Mouse (Mus musculus) erythroblast, embryonic 14.5 days (primary cell): ENCODE results near the gene Slc6a6. TPM values are rescaled to one million over a fixed set of nuclear protein-coding genes. Genes with fewer than 3 reads are reported as not detected.

ENCODE experiments used
- H3K27me3 ChIP-seq: 2 replicates; pipeline ENCODE4 v1.6.1; 2012; ENCODE audit warnings: inconsistent platforms; ENCODE audit not compliant: control insufficient read depth
- H3K36me3 ChIP-seq: 2 replicates; pipeline ENCODE4 v1.6.1; 2012; ENCODE audit warnings: mild to moderate bottlenecking, inconsistent platforms; ENCODE audit not compliant: control insufficient read depth
- H3K4me1 ChIP-seq: 2 replicates; pipeline ENCODE4 v1.6.1; 2012; ENCODE audit warnings: inconsistent platforms; ENCODE audit not compliant: control insufficient read depth
- H3K4me3 ChIP-seq: replicated peaks from 2 replicates; pipeline ENCODE3; 2012; ENCODE audit warnings: moderate library complexity, mild to moderate bottlenecking, inconsistent platforms
- H3K9me3 ChIP-seq: 2 replicates; pipeline ENCODE4 v1.6.1; 2012; ENCODE audit warnings: low read length, inconsistent platforms, mixed read lengths; ENCODE audit not compliant: control insufficient read depth
- GATA1 ChIP-seq: IDR thresholded peaks from 2 replicates; pipeline ENCODE4 v1.6.1; 2012; ENCODE audit warnings: low read length, inconsistent platforms, mixed read lengths
- TAL1 ChIP-seq: IDR thresholded peaks from 3 replicates; pipeline ENCODE4 v1.6.1; 2012; ENCODE audit warnings: low read length, inconsistent platforms, mixed read lengths
- polyA plus RNA-seq: library from polyadenylated mRNA; stranded (reverse); fragments of >175 nt; gene quantifications from 2 replicates; pipeline ENCODE4 v1.2.3, GENCODE M21; 2012

Gene Slc6a6
- polyA plus RNA-seq, 1 experiment = 0.45 TPM

DNA sequence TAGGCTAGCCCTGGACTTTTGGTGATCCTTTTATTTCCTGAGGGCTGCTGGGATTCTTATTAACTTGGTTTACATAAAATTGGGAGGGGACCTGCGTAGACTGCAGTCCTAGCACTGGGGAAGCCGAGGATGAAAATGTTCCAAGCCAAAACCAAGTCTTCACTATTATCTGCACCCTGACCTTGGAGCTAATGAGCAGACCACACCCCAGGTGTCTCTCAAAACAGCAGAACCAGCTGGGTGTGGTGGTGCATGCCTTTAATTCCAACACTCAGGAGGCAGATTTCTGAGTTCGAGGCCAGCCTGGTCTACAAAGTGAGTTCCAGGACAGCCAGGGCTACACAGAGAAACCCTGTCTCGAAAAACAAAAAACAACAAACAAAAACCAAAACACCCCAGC lies 16.7 kb upstream of the Slc6a6 start:
- Histone ChIP-seq H3K9me3 (no peaks in the 10 kb centered on the region), H3K4me3 (no peak overlapping the region), H3K27me3 (no peaks in the 10 kb centered on the region), H3K36me3 (no peaks in the 10 kb centered on the region), H3K4me1 (no peaks in the 10 kb centered on the region)
- TF ChIP-seq GATA1 (no peak), TAL1 (no peak)

GRCm38 (mm10) chr6:91668276-91668675 lies 15.6 kb upstream of the Slc6a6 start:
- TF ChIP-seq TAL1 (no peak), GATA1 (no peak)
- no peak overlapping the region for H3K4me3 ChIP-seq
- no peaks in the 10 kb centered on the region for H3K4me1 ChIP-seq
- H3K9me3 ChIP-seq = no peaks in the 10 kb centered on the region
- no peaks in the 10 kb centered on the region for H3K27me3 ChIP-seq
- no peaks in the 10 kb centered on the region for H3K36me3 ChIP-seq

GRCm38 (mm10) chr6:91669270-91669669 lies 14.6 kb upstream of the Slc6a6 start:
- H3K4me3 ChIP-seq = no peak overlapping the region
- H3K9me3 ChIP-seq = no peaks in the 10 kb centered on the region
- no peaks in the 10 kb centered on the region for H3K36me3 ChIP-seq
- H3K4me1 ChIP-seq = no peaks in the 10 kb centered on the region
- TF ChIP-seq TAL1 (no peak), GATA1 (no peak)
- H3K27me3 ChIP-seq = no peaks in the 10 kb centered on the region

DNA sequence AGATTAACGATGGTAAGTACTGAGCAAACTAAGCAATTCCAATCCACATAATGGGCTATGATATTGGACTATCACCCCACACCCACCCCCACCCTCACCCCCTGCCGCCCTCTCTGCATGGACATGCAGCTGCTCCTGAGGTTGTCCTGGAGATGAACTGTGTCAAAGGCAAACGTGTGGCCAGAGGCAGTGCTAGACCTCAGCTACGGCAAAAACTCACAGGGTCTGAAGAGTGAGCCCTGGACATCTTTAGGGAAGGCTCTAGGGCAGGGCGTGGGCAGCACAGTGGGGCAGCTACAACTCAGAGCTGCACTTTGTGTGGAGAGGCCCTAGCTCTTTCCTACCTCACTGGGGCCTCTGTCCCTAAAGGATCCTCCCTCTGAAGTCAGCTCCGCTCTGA lies 13.6 kb upstream of the Slc6a6 start:
- Histone ChIP-seq H3K4me3 (no peak overlapping the region), H3K27me3 (no peaks in the 10 kb centered on the region), H3K9me3 (no peaks in the 10 kb centered on the region), H3K4me1 (no peaks in the 10 kb centered on the region), H3K36me3 (no peaks in the 10 kb centered on the region)
- TF ChIP-seq TAL1 = no peak

GRCm38 (mm10) chr6:91674757-91675350 lies 9.0 kb upstream of the Slc6a6 start:
- TF ChIP-seq TAL1 = no peak
- no peak for TF ChIP-seq GATA1
- H3K4me3 ChIP-seq = no peak overlapping the region
- H3K4me1 ChIP-seq = peaks cover 18% of the 10 kb centered on the region
- H3K9me3 ChIP-seq = no peaks in the 10 kb centered on the region
- H3K36me3 ChIP-seq = no peaks in the 10 kb centered on the region
- H3K27me3 ChIP-seq = no peaks in the 10 kb centered on the region

GRCm38 (mm10) chr6:91678506-91679094 lies 5.3 kb upstream of the Slc6a6 start:
- no peaks in the 10 kb centered on the region for H3K36me3 ChIP-seq
- peak overlapping the region; percentile 57 for H3K4me3 ChIP-seq
- TF ChIP-seq TAL1 (no peak), GATA1 (no peak)
- H3K27me3 ChIP-seq = no peaks in the 10 kb centered on the region
- peaks cover 27% of the 10 kb centered on the region for H3K4me1 ChIP-seq
- no peaks in the 10 kb centered on the region for H3K9me3 ChIP-seq

DNA sequence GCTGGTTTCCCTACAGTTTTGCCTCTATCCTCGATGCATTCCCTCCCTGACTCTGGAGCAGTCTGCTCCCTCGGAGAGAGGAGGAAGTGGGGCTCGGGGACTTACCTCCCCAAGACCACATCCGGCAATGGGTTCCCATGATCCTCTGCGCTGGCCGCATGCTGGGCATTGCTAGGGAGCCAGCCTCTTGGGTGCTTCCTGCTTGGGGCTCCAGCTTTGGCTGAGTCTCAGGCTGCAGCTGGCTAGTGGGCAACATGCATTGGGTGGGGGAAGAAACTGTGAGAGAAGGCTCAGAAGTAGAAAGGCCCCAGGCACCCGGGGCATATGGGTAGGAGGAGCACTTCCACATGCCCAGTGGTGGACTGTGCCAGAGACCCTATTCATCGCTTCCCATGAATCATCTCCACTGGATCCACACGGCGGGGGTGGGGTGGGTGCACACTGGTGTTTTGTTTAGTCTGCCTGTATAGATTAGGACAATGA lies 4.7 kb upstream of the Slc6a6 start:
- Histone ChIP-seq H3K36me3 (no peaks in the 10 kb centered on the region), H3K27me3 (no peaks in the 10 kb centered on the region), H3K4me1 (peaks cover 32% of the 10 kb centered on the region), H3K4me3 (peak overlapping the region; percentile 57), H3K9me3 (no peaks in the 10 kb centered on the region)
- TF ChIP-seq GATA1 (no peak), TAL1 (no peak)

- no peak for TF ChIP-seq TAL1
- no peak for TF ChIP-seq GATA1
- peaks cover 38% of the 10 kb centered on the region for H3K4me1 ChIP-seq
- no peaks in the 10 kb centered on the region for H3K9me3 ChIP-seq
- no peaks in the 10 kb centered on the region for H3K36me3 ChIP-seq
- H3K4me3 ChIP-seq = no peak overlapping the region
- no peaks in the 10 kb centered on the region for H3K27me3 ChIP-seq
These were observed 4.1 kb upstream of the Slc6a6 start for GRCm38 (mm10) chr6:91679716-91680115.

GRCm38 (mm10) chr6:91681841-91682240 lies 2.0 kb upstream of the Slc6a6 start:
- no peak overlapping the region for H3K4me3 ChIP-seq
- H3K27me3 ChIP-seq = no peaks in the 10 kb centered on the region
- TF ChIP-seq TAL1 = no peak
- no peak for TF ChIP-seq GATA1
- H3K4me1 ChIP-seq = peaks cover 52% of the 10 kb centered on the region
- no peaks in the 10 kb centered on the region for H3K36me3 ChIP-seq
- H3K9me3 ChIP-seq = no peaks in the 10 kb centered on the region
